ENCODE assay signal across 31 mouse cellular contexts in the genomic region with DNA sequence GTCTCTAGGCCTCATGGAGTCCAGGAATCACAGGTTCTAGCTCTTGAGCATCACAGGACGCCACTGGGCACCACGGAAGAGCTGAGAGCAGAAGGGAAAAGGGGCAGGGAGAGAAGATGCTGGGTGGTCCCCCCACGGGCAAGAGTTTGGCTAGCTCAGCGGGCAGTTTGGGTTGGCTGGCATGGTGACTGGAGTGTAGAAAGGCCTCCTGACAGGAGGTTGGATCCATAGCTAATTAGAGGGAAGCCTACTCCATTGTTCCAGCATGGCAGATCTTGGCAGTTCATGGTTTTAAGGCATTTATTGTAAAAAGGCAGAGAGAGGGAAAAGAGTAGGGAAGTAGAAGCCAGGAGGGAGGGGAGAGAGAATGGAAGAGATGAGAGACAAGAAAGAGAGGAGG.
DNase-seq lines count a peak whose midpoint lies in the region; ATAC-seq lines count a peak whose summit lies in the region.
"Had no signal": no experiment of that assay in that cellular context is flagged by ENCODE, and none has a peak within 500 bp of the region (broad histone marks: within the 10 kb centered on the region; RNA-seq: fewer than 3 reads in every experiment).

No protein-coding gene starts in this region.

- DNase-seq in hindbrain, embryonic 14.5 days (ENCODE audit: low spot score) = no peak
- DNase-seq in midbrain, embryonic 11.5 days (ENCODE audit: low spot score, missing footprints) = no peak
- DNase-seq in spleen, postnatal 4 days (ENCODE audit: low spot score in 2 of 2) = no peak
- no peak for DNase-seq in adipocyte (ENCODE audit: low spot score)
- DNase-seq: adrenal gland, adult 8-10 months; cerebellum, adult 11 months; cerebellum, adult 9-10 months; cerebellum, postnatal 36 days; heart, adult 2 months; heart, postnatal 10 days; kidney, adult 2 months; kidney, postnatal 36 days; liver; lung, adult 2 months; lung, postnatal 10 days; right cerebral cortex, adult 18-20 months; thymus, postnatal 4 days had no signal

- H3K4me2 ChIP-seq in hindbrain, embryonic 12.5 days (replicated peaks) = no peak overlapping the region
- no peak overlapping the region for H3K4me2 ChIP-seq in hindbrain, embryonic 14.5 days (replicated peaks)
- H3K4me2 ChIP-seq in midbrain, embryonic 12.5 days (replicated peaks) = no peak overlapping the region
- no peak overlapping the region for H3K4me2 ChIP-seq in midbrain, embryonic 11.5 days
- no peak overlapping the region for H3K4me2 ChIP-seq in forebrain, embryonic 16.5 days (ENCODE audit: low read length)
- H3K4me2 ChIP-seq: embryonic facial prominence, embryonic 12.5 days; heart, embryonic 13.5 days; intestine, embryonic 15.5 days; neural tube, embryonic 12.5 days had no signal

- no peak overlapping the region for H3K27ac ChIP-seq in hindbrain, embryonic 12.5 days
- H3K27ac ChIP-seq in hindbrain, embryonic 14.5 days = no peak overlapping the region
- H3K27ac ChIP-seq in midbrain, embryonic 12.5 days (replicated peaks) = no peak overlapping the region
- H3K27ac ChIP-seq in midbrain, embryonic 11.5 days (ENCODE audit: low read depth, low read length) = no peak overlapping the region
- H3K27ac ChIP-seq in forebrain, embryonic 16.5 days (ENCODE audit: low read length) = no peak overlapping the region
- H3K27ac ChIP-seq: embryonic facial prominence, embryonic 12.5 days; heart, adult 2 months; heart, embryonic 13.5 days; intestine, embryonic 15.5 days; layer of hippocampus, adult 2 months; left cerebral cortex, adult 2 months; liver, embryonic 14.5 days; macrophage; neural tube, embryonic 12.5 days had no signal

- peak; percentile 40; the same call in 1 of the 2 replicates for ATAC-seq in hindbrain, embryonic 12.5 days (ENCODE audit: low FRiP score)
- no peak; the same call in 1 of the 2 replicates for ATAC-seq in hindbrain, embryonic 14.5 days (ENCODE audit: low FRiP score)
- ATAC-seq in midbrain, embryonic 12.5 days (ENCODE audit: low FRiP score, low read depth) = peak; percentile 30; the same call in 1 of the 2 replicates
- ATAC-seq in midbrain, embryonic 11.5 days (ENCODE audit: low FRiP score) = no peak
- peak; percentile 86 for ATAC-seq in forebrain, embryonic 16.5 days
- ATAC-seq: CD4-positive, CD25-positive, alpha-beta regulatory T cell, adult 4 months; intestine, embryonic 15.5 days; midbrain, embryonic 16.5 days had no signal

- H3K4me3 ChIP-seq in hindbrain, embryonic 12.5 days = no peak overlapping the region
- H3K4me3 ChIP-seq in hindbrain, embryonic 14.5 days (replicated peaks; ENCODE audit: low read length) = no peak overlapping the region
- H3K4me3 ChIP-seq in midbrain, embryonic 12.5 days = no peak overlapping the region
- H3K4me3 ChIP-seq in midbrain, embryonic 11.5 days (ENCODE audit: low read depth, low read length) = no peak overlapping the region
- H3K4me3 ChIP-seq in forebrain, embryonic 16.5 days (replicated peaks; ENCODE audit: low read length) = no peak overlapping the region
- H3K4me3 ChIP-seq: embryonic facial prominence, embryonic 12.5 days; heart, adult 2 months; heart, embryonic 13.5 days; intestine, embryonic 15.5 days; layer of hippocampus, adult 2 months; left cerebral cortex, adult 2 months; myocyte; neural tube, embryonic 12.5 days had no signal

- H3K9me3 ChIP-seq in hindbrain, embryonic 12.5 days (replicated peaks) = no peaks in the 10 kb centered on the region
- no peaks in the 10 kb centered on the region for H3K9me3 ChIP-seq in hindbrain, embryonic 14.5 days (ENCODE audit: control insufficient read depth, low read length)
- H3K9me3 ChIP-seq in midbrain, embryonic 12.5 days = no peaks in the 10 kb centered on the region
- H3K9me3 ChIP-seq in midbrain, embryonic 11.5 days (ENCODE audit: control insufficient read depth, low read length) = no peaks in the 10 kb centered on the region
- no peaks in the 10 kb centered on the region for H3K9me3 ChIP-seq in forebrain, embryonic 16.5 days (ENCODE audit: control insufficient read depth, low read length)
- H3K9me3 ChIP-seq: embryonic facial prominence, embryonic 12.5 days; heart, embryonic 13.5 days; intestine, embryonic 15.5 days; neural tube, embryonic 12.5 days had no signal

- 73% methylated on average over 4 of the region's 4 CpGs for WGBS in hindbrain, embryonic 12.5 days
- WGBS in hindbrain, embryonic 14.5 days = 67% methylated on average over 4 of the region's 4 CpGs
- 76% methylated on average over 4 of the region's 4 CpGs for WGBS in midbrain, embryonic 12.5 days
- 72% methylated on average over 4 of the region's 4 CpGs for WGBS in midbrain, embryonic 11.5 days
- 45% methylated on average over 4 of the region's 4 CpGs for WGBS in forebrain, embryonic 16.5 days

- H3K9ac ChIP-seq in hindbrain, embryonic 12.5 days = no peak overlapping the region
- H3K9ac ChIP-seq in hindbrain, embryonic 14.5 days = no peak overlapping the region
- H3K9ac ChIP-seq in midbrain, embryonic 12.5 days (replicated peaks) = no peak overlapping the region
- H3K9ac ChIP-seq in midbrain, embryonic 11.5 days (ENCODE audit: low read length) = no peak overlapping the region
- H3K9ac ChIP-seq in forebrain, embryonic 16.5 days (replicated peaks; ENCODE audit: low read depth, low read length) = no peak overlapping the region
- H3K9ac ChIP-seq: embryonic facial prominence, embryonic 12.5 days; heart, embryonic 13.5 days; intestine, embryonic 15.5 days; liver, embryonic 14.5 days; neural tube, embryonic 12.5 days had no signal

- H3K4me1 ChIP-seq in hindbrain, embryonic 12.5 days = no peaks in the 10 kb centered on the region
- H3K4me1 ChIP-seq in hindbrain, embryonic 14.5 days (replicated peaks; ENCODE audit: control insufficient read depth, insufficient read depth, low read length) = no peaks in the 10 kb centered on the region
- no peaks in the 10 kb centered on the region for H3K4me1 ChIP-seq in midbrain, embryonic 12.5 days
- no peaks in the 10 kb centered on the region for H3K4me1 ChIP-seq in midbrain, embryonic 11.5 days (ENCODE audit: control insufficient read depth, insufficient read depth, low read length)
- no peaks in the 10 kb centered on the region for H3K4me1 ChIP-seq in forebrain, embryonic 16.5 days (replicated peaks; ENCODE audit: control insufficient read depth, insufficient read depth, low read length)
- H3K4me1 ChIP-seq: embryonic facial prominence, embryonic 12.5 days; heart, embryonic 13.5 days; intestine, embryonic 15.5 days; neural tube, embryonic 12.5 days had no signal

- H3K36me3 ChIP-seq in hindbrain, embryonic 12.5 days = no peaks in the 10 kb centered on the region
- no peaks in the 10 kb centered on the region for H3K36me3 ChIP-seq in hindbrain, embryonic 14.5 days (replicated peaks; ENCODE audit: control insufficient read depth, insufficient read depth)
- H3K36me3 ChIP-seq in midbrain, embryonic 12.5 days = no peaks in the 10 kb centered on the region
- no peaks in the 10 kb centered on the region for H3K36me3 ChIP-seq in midbrain, embryonic 11.5 days (ENCODE audit: control insufficient read depth, insufficient read depth, low read length)
- no peaks in the 10 kb centered on the region for H3K36me3 ChIP-seq in forebrain, embryonic 16.5 days (ENCODE audit: control insufficient read depth, insufficient read depth)
- H3K36me3 ChIP-seq: embryonic facial prominence, embryonic 12.5 days; heart, embryonic 13.5 days; intestine, embryonic 15.5 days; neural tube, embryonic 12.5 days had no signal

- H3K27me3 ChIP-seq in hindbrain, embryonic 12.5 days = no peaks in the 10 kb centered on the region
- no peaks in the 10 kb centered on the region for H3K27me3 ChIP-seq in hindbrain, embryonic 14.5 days (ENCODE audit: control insufficient read depth, insufficient read depth, low read length)
- H3K27me3 ChIP-seq in midbrain, embryonic 12.5 days = no peaks in the 10 kb centered on the region
- H3K27me3 ChIP-seq in midbrain, embryonic 11.5 days (ENCODE audit: control insufficient read depth, insufficient read depth, low read length) = no peaks in the 10 kb centered on the region
- H3K27me3 ChIP-seq in forebrain, embryonic 16.5 days (replicated peaks; ENCODE audit: control insufficient read depth, insufficient read depth, low read length) = no peaks in the 10 kb centered on the region
- H3K27me3 ChIP-seq: embryonic facial prominence, embryonic 12.5 days; heart, embryonic 13.5 days; intestine, embryonic 15.5 days; neural tube, embryonic 12.5 days had no signal

Comparison
In these comparisons a context has a peak if more than half of its experiments do, and no peak if none do; other contexts are left out.
1. ATAC-seq: peak in hindbrain, embryonic 12.5 days (single experiment), midbrain, embryonic 12.5 days (single experiment) and forebrain, embryonic 16.5 days (single experiment); none in hindbrain, embryonic 14.5 days (single experiment) and midbrain, embryonic 11.5 days (single experiment).